Mouse (Mus musculus) megakaryocyte, embryonic 14.5 days (primary cell): ENCODE measurements around the gene Zfp706.

Experiments
- FLI1 ChIP-seq: IDR thresholded peaks from 2 replicates; pipeline ENCODE4 v1.6.1; 2012; ENCODE audit warnings: low read length, inconsistent platforms, mixed read lengths
- GATA1 ChIP-seq: IDR thresholded peaks from 3 replicates; pipeline ENCODE4 v1.6.1; 2012; ENCODE audit warnings: mixed read lengths, low read length, inconsistent platforms, borderline replicate concordance

GRCm38 (mm10) chr15:37037704-37038103, 30.1 kb upstream of the Zfp706 start:
- TF ChIP-seq GATA1 (no peak), FLI1 (no peak)
